Mouse (Mus musculus) fat pad, adult 2 months (tissue): ENCODE data around the gene Iqsec1.

Experiments
- DNase-seq: peaks from one replicate; pipeline ENCODE4 v3.0.0-alpha.2; 2011; ENCODE audit warnings: low read depth, low spot score; ENCODE audit errors: extremely low read depth

Iqsec1 gene

DNA sequence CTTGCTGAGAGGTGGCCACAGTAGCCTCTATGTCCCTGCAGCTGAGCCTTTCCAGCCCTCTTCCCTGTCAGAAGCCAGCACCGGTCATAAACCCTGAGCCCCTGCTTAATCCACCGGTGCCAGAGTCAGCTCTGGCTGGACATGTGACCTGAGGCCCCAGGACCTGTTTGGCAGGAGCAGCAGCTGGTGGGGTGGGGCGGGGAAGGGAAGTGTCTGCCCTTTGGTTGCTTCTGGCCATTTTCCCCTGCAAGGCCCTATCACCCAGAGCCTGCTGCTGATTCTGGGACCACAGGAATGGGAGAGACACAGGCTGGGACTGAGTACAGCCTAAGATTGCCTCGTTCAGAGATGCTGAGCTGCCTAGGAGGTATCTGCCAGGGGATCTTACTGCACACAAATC, 257.2 kb downstream of the Iqsec1 start:
- DNase-seq, result no peak

DNA sequence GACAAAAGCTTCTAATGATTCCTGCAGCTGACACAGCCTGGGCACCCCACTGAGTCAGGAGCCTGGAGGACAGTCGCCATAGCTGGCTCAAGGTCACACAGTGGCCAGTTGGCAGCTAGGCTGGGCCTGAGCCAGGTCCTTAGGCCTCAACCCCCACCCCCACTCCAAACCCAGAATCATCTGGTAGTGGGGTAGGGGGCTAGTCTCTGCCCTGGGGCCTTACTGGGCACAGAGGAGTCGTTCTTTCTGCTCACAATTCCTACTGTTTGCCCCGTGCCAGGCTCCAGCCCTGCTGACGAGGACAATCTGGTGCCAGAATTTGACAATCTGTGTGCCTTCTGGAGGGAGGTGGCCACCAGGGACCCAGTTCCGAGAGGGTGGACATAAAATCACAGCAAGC, 258.7 kb downstream of the Iqsec1 start:
- DNase-seq, result no peak

DNA sequence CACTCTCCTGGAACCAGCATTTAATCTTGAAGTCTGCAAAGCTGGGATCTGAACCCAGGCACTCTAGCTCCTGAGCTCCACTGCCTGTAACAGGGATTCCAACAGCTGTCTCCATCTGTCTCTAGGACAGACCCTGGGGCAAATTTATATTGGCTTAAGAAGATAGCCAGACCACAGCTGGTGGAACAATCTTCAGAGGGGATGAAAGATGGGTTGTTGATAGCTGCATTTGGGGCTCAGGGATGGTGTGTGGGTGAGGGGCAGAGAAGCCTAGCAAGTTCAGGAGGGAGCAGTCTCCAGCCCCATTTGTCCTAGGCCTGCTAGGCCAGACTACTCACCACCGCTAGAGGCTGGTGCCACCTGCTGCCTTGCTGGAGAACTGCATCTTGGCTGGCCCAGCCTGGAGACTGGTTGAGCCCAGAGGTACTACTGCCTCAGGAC, 260.0 kb downstream of the Iqsec1 start:
- DNase-seq, result no peak

DNA sequence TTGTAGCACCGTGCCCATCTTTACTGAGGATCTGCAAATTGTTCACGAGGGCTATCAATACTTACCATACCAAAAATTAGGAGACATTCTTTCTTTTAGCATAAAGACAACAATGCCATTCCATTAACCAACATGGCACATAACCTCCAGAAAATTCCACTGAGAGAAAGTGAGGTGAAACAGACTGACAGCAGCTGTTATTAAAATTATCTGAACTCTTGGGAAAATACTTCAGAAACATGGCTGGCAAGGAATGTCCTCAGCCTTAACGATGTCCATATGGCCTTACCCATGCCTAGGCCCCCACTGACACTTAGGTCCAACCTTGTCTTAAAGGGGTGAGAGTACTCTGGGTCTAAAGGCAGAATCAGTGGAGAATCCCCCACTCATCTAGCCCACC, 260.7 kb downstream of the Iqsec1 start:
- no peak for DNase-seq

DNA sequence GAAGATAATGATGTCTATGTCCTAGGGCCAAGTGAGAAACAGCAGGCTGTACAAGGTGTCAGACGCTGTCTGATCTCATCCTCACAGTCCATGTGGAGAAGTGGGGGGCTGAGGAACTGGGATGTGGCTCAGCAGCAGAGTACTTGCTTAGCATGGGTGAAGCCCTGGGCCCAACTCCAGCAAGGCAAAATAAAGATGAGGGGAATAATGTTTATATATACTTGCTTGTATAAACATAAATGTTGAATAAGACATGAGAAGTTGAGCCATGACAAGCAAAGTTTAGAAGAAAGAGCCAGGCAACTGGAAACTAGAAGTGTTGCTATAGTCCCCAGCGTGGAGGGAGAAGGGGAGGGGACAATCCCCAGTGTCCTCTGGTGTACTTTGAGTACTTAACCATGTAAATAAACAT, 261.8 kb downstream of the Iqsec1 start:
- no peak for DNase-seq

DNA sequence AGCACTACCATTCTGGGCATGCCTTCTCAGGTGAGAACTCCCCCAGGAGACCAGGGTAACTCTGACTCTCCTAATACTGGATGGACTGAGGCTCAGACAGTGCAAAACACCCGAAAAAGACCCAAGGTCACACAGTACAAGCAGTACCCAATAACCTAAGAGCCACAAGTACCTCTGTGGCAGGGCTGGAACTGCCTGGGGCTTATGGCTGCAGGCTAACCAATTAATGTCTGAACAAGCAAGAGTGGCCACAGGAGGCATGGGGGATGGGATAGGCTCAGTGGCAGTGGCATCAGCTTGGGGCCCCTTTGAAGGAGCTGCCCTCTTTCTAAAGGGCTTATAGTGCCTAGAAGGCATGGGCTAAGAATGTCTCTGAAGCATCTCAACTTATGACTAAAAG, 263.0 kb downstream of the Iqsec1 start:
- DNase-seq, result no peak

DNA sequence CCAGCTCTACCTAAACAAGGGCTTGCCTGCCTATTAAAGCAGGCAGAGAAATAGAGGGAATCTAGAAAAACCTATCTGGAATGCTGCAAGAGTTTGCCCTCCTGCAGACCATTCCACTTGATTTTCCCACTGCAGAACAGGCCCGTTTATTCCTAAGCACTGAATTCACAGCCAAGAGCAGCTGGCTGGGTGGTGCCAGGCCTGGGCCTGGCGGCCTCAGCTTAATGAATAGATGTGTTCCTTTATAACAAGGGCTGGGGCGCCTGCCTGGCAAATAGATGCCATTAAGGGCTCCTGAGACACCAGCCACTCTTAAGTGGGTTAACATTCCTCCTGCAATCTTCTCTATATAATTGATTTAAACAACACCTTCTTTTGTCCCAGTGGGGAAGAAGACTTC, 265.5 kb downstream of the Iqsec1 start:
- DNase-seq, result no peak

DNA sequence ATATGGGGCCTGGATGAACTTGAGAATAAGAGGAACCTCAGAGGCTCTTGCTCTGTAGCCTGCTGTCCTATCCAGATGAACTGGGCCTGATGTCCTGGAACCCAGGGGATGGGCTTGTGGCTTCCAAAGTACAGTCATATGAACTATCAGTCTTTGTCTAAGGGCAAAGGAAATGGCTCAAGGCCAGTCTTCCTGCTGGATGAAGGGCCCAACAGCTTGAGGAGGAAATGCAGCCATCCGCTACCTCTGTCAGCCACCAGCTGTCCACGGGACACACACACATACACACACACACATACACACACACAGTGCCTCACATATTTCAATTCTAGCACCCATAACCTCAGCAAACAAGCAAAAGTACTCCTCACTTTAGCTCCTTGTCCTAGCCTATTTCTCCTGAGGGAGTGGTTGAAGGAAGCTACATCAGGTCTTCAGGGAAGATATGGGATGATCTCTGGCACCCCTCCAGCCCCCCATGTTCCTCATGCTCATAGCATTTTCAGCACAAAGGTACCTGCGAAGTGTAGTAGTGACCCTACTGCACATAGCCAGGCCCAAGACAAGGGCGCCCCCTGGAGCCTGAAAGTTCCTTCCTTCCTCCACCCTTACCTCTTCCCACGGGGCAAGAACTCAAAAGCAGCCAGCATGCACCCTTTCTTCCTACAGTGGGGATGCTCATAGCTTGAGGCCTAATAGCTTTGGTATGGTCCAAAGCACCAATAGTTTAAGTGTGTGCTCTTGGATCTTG, 267.3 kb downstream of the Iqsec1 start:
- DNase-seq, result no peak

DNA sequence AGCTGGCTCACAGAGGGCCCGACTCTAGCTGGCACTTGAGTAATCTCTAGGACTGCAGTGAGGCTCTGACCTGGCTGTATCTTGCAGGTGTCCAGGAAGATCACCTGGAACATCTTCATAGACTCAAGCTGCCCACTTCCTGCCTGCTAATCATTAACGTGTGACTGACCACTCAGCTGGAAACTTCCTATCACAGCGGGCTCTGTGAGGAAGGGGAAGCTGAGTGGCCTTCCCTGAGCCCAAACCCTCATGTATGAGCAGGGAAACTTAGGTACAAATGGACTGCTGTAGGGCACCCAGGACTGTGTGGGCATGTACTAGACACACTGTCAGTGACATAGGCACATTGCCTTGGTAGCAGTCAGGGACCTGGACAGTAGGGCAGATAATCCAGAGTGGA, 268.3 kb downstream of the Iqsec1 start:
- DNase-seq, result no peak

DNA sequence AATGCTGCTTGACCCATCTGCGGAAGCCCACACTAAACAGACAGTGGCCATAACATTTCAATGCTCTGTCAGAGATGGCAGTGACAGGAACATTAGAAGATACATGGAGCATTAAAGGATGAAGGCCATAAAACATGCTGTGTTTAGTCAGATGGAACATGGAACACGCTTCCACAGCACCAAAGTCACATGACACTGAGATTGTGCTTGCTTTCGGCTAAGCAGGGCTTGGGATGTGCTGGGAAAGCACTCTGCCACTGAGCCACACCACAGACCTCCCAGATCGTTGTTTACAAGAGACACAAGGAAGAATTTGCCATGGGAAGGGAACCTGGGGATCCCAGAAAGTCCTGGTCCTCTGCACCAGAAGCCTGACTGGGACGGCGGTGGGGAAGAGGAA, 269.1 kb downstream of the Iqsec1 start:
- no peak for DNase-seq

DNA sequence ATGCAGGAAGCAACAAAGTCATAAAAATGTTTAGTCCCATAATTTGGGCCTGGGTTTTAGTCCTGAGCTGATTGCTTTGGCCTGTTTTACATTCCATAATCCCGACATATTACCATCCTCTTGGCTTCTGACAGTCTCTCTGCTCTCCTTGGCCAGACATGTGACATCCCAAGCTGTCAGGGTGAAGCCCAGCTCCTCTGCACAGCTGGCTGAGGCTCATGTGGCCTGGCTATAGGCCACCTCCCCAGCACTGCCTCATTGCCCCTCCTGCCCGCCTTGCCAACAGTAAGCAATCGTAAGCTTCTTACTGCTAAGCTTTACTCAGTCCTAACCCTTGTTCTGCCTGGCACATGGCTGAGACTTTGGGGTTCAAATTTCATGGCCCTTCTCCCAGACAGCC, 270.0 kb downstream of the Iqsec1 start:
- no peak for DNase-seq

DNA sequence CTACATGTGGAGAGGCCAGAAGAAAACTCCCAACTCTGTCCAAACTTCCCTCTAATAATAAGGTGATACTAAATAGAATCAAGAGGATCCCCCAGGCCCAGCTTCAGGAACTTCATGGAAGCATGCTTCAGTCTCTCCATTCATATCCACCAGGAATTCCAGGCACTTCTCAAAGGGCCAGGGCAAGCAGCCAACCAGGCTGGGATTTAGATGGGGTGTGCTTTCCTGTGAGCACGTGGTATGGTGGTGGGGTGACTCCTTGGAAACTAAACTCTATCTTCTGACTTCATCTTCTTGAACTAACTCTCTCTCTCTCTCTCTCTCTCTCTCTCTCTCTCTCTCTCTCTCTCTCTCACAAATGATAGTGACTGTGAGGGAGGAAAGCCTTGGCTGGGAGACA, 270.8 kb downstream of the Iqsec1 start:
- DNase-seq, result no peak

DNA sequence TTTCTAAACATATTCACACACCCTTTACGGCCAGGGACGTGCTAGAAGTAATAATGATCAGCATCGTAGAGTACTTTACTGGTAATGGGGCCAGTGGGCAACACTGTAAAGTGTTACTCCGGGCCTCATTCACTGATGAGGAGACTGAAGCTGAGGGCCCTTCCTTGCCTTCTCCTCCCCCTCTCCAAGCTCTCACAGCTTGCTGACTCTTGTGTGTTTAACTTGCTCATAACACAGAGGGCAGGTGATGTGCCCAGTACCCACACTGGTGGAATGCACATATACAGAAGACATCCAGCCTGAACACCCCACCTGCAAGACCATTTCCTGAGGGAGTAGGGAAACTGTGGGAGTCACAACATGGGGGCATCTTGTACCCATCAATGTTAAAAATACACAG, 271.6 kb downstream of the Iqsec1 start:
- DNase-seq, result no peak

DNA sequence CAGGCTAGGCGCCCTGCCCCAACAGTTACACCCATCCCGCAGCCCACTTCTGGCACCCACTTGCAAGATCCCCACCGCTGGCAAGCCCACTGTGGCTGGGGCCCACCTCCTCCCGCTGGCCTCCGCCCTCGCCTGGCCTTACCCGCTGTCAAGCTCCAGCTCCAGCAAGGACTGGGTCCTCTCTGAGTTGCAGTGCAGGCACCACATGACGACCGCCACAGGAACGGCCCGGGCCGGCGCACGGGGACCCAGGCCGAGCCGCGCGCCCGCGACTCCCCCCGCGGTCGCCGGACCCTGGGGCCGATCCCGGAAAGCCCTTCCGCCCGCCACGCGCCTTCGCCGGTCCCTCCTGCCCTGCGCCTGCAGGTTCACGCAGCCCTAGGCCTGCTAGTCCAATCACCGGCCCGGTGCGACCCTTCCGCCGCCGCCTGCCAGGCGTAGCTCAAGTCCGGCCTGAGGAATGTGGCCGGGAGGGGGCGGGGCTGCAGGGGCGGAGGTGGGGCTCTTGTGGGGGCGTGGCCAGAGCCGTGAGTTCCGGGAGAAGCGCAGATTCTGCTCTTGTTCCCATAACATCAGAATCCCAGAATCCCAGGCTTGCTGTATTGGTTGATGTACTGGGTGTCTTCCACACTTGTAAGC, 272.3 kb downstream of the Iqsec1 start:
- no peak for DNase-seq

DNA sequence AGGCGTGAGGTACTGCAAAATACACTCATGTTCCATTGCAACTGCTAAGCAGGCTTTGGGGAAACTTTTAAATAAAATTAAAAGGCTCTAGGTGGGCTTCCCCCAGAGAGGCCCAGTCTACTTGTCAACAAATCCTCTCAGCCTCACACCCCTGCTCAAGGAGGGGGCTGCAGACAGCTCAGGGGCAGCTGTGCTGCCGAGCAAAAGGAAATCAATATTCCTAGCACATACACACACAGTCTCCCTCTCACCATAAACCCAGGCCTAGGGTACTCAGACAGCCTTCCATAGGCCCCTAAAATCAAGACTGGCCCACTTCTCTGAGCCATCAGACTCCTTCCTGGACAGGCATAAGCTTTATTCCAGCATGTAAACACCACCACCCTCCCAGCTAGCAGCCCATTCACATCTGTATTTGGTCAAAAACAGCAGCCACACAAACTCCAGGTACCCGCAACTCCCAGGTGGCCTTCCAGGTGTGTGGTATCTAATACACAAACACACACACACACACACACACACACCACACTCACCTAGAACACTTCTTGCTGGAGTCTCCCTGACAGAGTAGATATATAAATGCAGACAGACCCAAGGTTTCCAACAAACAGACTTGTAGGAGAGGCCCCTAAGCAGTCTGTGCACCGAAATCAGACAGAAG, 273.1 kb downstream of the Iqsec1 start:
- DNase-seq, result no peak

DNA sequence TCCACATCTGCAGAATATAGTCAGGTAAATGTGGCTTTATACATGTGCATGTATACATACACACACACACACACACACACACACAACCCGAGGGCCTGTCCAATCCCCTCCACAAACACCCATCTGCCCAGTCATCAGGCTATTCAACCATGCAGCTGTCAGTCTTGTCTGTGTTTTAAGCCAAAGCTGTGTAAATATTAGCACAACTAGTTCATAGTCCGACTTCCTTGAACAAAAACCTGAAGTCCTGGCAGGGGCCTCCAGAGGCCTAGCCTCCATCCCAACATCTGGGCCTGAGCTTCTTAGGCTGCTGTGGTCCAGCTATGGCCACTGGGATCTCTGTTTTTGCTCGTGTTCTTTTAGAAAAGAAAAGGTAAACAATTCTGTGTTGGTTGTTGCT, 274.8 kb downstream of the Iqsec1 start:
- DNase-seq, result no peak

DNA sequence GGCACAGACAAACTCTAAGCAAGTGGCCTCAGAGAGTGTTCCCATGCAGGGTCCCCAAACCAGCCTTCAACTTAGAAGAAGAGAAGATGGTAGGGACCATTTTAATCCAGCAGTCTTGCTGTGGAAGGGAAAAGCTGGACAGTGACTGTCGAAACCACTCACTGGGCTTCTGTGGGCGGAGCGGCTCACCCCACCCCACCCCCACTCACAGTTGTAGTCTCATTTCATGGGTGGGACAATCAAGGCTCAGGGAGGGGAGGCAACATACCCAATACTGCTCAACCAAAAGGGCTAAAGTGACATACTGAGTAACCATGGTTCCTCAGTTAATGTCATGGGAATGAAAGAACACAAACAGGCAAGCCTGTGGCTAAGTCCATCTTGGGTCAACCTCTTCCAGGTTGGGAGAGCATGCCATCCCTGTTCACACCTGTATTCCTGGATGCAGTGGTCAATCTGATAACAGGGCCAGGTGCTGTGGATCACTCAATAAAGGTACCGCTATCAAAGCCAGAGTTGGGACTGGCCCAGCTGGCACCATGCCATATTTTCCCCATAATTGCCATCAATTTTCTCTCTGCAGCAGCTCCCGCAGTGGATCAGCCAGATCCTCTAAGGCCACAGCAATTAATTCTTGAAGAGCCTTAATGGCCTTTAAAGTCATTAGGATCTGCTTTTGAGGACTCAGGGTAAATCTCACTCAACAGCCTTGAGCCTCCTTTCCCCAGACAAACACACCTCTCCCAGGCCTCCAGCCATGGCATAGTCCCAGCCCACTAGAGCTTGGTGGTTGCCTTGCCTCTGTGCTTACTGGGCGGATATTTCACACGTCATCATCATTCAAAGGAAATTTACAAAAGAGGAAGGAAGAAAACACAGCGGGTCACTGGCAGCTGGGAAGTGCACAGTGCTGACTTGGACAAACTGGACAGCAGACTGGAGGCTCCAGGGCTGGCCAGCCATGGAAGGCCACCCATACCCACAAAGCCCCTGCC, 275.7 kb downstream of the Iqsec1 start:
- no peak for DNase-seq

DNA sequence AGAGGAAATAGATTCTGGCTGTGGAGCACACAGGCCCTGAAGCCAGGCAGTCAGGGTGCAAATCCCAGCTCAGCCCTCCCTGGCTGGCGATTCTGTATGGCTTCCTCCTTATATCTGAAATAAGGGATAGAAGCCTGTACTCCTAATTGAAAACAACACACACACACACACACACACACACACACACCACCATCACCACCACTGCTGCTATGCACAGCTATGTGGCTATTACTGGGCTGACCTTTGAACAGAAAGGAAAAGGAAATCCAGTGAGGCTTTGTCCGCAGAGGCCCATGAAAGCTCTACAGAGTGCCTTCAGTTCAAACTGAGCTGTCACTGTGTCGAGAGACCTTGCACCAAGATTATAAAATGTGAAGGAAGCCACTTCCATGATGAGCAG, 276.4 kb downstream of the Iqsec1 start:
- DNase-seq, result no peak

DNA sequence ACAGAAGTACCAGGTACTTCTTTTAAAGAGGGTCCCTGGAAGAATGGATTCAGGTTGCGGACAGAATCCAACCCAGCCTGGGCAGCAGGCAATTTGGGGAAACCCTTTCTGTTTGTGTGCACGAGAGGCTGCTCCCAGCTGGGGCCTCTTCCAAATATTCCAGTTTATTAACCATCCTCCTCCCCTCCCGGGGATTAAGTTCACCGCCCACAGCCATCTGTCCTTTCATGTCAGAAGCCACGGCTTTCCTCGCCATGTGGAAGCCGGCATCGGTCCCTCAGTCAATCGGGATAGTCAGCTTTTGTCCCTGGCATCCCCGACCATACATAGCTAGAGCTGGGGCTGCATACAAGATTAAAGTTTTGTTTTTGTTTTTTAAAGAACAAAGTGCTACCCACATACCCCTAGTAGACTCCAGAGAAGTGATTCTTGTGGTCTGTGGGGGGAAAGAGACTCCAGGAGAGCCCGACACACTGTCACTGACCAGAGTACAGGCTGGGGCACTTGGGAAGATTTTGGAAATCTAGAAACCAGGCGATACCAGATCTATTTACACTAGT, 276.9 kb downstream of the Iqsec1 start:
- no peak for DNase-seq

DNA sequence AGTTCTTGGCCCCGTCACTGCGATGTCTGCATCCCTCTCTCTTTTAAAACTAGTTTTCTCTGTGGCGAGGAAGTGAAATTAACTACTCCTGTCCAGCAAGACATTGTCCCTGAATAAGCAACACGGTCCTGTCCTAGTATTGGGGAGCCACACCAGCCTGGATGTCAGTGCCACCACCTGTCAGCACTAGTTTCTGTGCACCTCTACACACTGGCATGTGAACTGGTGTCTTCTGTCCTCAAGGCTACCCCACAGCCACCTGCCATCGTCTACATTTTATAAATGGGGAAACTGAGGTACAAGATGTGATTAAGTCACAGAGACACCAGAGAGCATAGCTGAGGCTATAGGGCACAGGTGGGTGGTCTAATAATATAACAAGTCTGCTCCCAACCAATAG, 277.7 kb downstream of the Iqsec1 start:
- DNase-seq, result no peak
